Mouse (Mus musculus): ENCODE measurements at regions not wholly inside any gene's neighbourhood (a gene's known extent, or its start where the extent isn't known, plus 50 kb on each side); places are given as distances from the start of the nearest gene placed in this dataset.

DNA sequence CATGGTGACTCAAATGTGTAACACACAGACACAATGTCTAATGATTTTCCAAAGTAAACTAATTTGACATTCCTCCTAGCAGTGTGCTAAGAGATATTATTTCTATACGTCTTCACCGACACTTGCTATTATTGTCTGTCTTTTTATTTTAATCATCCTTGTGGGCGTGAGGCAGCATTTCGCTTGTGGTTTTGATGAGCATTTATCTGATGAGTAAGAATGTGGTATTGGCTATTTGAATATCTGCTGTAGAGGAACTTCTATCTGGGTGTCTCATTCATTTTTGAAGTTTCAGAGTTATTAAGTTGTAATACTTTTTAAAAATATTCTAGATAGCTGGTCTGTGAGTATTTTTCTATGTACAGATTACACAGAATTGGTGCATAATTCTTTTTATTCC is 103.9 kb downstream of the Bcl2l11 start:
- TF ChIP-seq CTCF (IDR thresholded peaks at IDR 0.05; ENCODE audit: borderline replicate concordance, control insufficient read depth, extremely low read depth, insufficient read depth, low read length, poor library complexity) (no peak), POLR2A (IDR thresholded peaks at IDR 0.05; ENCODE audit: control insufficient read depth, extremely low read depth, insufficient read depth, low read length, poor library complexity) (no peak)
